Mouse (Mus musculus) erythroblast, embryonic 14.5 days (primary cell): ENCODE results near the gene Fgf12. TPM values are rescaled to one million over a fixed set of nuclear protein-coding genes. Genes with fewer than 3 reads are reported as not detected.

Experiments used
- H3K27me3 ChIP-seq: 2 replicates; pipeline ENCODE4 v1.6.1; 2012; ENCODE audit warnings: inconsistent platforms; ENCODE audit not compliant: control insufficient read depth
- H3K36me3 ChIP-seq: 2 replicates; pipeline ENCODE4 v1.6.1; 2012; ENCODE audit warnings: mild to moderate bottlenecking, inconsistent platforms; ENCODE audit not compliant: control insufficient read depth
- H3K4me1 ChIP-seq: 2 replicates; pipeline ENCODE4 v1.6.1; 2012; ENCODE audit warnings: inconsistent platforms; ENCODE audit not compliant: control insufficient read depth
- H3K4me3 ChIP-seq: replicated peaks from 2 replicates; pipeline ENCODE3; 2012; ENCODE audit warnings: moderate library complexity, mild to moderate bottlenecking, inconsistent platforms
- H3K9me3 ChIP-seq: 2 replicates; pipeline ENCODE4 v1.6.1; 2012; ENCODE audit warnings: low read length, inconsistent platforms, mixed read lengths; ENCODE audit not compliant: control insufficient read depth
- GATA1 ChIP-seq: IDR thresholded peaks from 2 replicates; pipeline ENCODE4 v1.6.1; 2012; ENCODE audit warnings: low read length, inconsistent platforms, mixed read lengths
- TAL1 ChIP-seq: IDR thresholded peaks from 3 replicates; pipeline ENCODE4 v1.6.1; 2012; ENCODE audit warnings: low read length, inconsistent platforms, mixed read lengths
- polyA plus RNA-seq: library from polyadenylated mRNA; stranded (reverse); fragments of >175 nt; gene quantifications from 2 replicates; pipeline ENCODE4 v1.2.3, GENCODE M21; 2012

The Fgf12 gene
- not detected in 2 replicates for polyA plus RNA-seq

- Histone ChIP-seq H3K36me3 (no peaks in the 10 kb centered on the region), H3K9me3 (no peaks in the 10 kb centered on the region), H3K4me1 (no peaks in the 10 kb centered on the region), H3K27me3 (peaks cover 8% of the 10 kb centered on the region), H3K4me3 (no peak within 1 kb of the TSS)
- TF ChIP-seq GATA1 (no peak), TAL1 (no peak)
These were observed at the start of gene Fgf12 for GRCm38 (mm10) chr16:28752638-28753118. Gene Fgf12 (minus strand): TSS chr16:28753068.

- H3K4me1 ChIP-seq = no peaks in the 10 kb centered on the region
- TF ChIP-seq TAL1 (no peak), GATA1 (no peak)
- H3K27me3 ChIP-seq = no peaks in the 10 kb centered on the region
- no peaks in the 10 kb centered on the region for H3K36me3 ChIP-seq
- H3K9me3 ChIP-seq = no peaks in the 10 kb centered on the region
- no peak overlapping the region for H3K4me3 ChIP-seq
These were observed 40.2 kb upstream of the Fgf12 start for GRCm38 (mm10) chr16:28793115-28793514.

- Histone ChIP-seq H3K4me3 (no peak overlapping the region), H3K4me1 (no peaks in the 10 kb centered on the region), H3K27me3 (no peaks in the 10 kb centered on the region), H3K36me3 (no peaks in the 10 kb centered on the region), H3K9me3 (peaks cover 10% of the 10 kb centered on the region; the same call in 1 of the 2 replicates)
- no peak for TF ChIP-seq GATA1
- TF ChIP-seq TAL1 = no peak
These were observed 17.4 kb upstream of the Fgf12 start for GRCm38 (mm10) chr16:28770276-28770675.

GRCm38 (mm10) chr16:28761417-28761976 is 8.6 kb upstream of the Fgf12 start:
- Histone ChIP-seq H3K36me3 (no peaks in the 10 kb centered on the region), H3K9me3 (peaks cover 3% of the 10 kb centered on the region; the same call in 1 of the 2 replicates), H3K4me3 (no peak overlapping the region), H3K4me1 (no peaks in the 10 kb centered on the region), H3K27me3 (no peaks in the 10 kb centered on the region)
- TF ChIP-seq GATA1 (no peak), TAL1 (no peak)

- no peak overlapping the region for H3K4me3 ChIP-seq
- TF ChIP-seq TAL1 = no peak
- TF ChIP-seq GATA1 = no peak
- H3K4me1 ChIP-seq = no peaks in the 10 kb centered on the region
- H3K9me3 ChIP-seq = no peaks in the 10 kb centered on the region
- H3K27me3 ChIP-seq = peaks cover 8% of the 10 kb centered on the region
- H3K36me3 ChIP-seq = no peaks in the 10 kb centered on the region
These were observed 453 bp upstream of the Fgf12 start for GRCm38 (mm10) chr16:28753124-28753917.

- TF ChIP-seq TAL1 (no peak), GATA1 (no peak)
- no peak overlapping the region for H3K4me3 ChIP-seq
- no peaks in the 10 kb centered on the region for H3K4me1 ChIP-seq
- no peaks in the 10 kb centered on the region for H3K36me3 ChIP-seq
- H3K9me3 ChIP-seq = no peaks in the 10 kb centered on the region
- H3K27me3 ChIP-seq = no peaks in the 10 kb centered on the region
These were observed 18.4 kb downstream of the Fgf12 start for GRCm38 (mm10) chr16:28734461-28734860.

DNA sequence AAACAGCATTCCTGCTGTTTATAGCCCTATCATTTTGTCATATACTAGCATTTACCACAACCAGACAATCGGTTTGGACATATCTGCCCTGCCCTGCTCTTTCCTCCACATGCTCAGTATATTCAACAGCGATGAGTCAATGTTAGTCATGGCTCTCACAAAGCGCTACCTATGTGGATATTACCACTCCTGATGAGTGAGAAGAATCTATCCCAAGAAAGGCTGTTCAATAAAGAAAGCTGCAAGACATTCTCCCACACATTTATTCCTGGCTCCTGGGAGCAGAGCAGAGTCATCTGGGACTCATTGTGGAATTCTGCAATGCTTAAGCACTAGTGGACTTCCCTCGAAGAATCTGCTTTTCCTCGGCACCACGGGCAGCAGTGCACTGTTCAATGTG is 26.1 kb downstream of the Fgf12 start:
- no peak for TF ChIP-seq GATA1
- TF ChIP-seq TAL1 = no peak
- Histone ChIP-seq H3K4me1 (no peaks in the 10 kb centered on the region), H3K4me3 (no peak overlapping the region), H3K27me3 (no peaks in the 10 kb centered on the region), H3K36me3 (no peaks in the 10 kb centered on the region), H3K9me3 (no peaks in the 10 kb centered on the region; the same call in 1 of the 2 replicates)

GRCm38 (mm10) chr16:28706623-28707022 is 46.2 kb downstream of the Fgf12 start:
- H3K36me3 ChIP-seq = no peaks in the 10 kb centered on the region
- no peaks in the 10 kb centered on the region for H3K4me1 ChIP-seq
- no peaks in the 10 kb centered on the region for H3K27me3 ChIP-seq
- no peak overlapping the region for H3K4me3 ChIP-seq
- TF ChIP-seq TAL1 (no peak), GATA1 (no peak)
- H3K9me3 ChIP-seq = peaks cover 6% of the 10 kb centered on the region; the same call in 1 of the 2 replicates

DNA sequence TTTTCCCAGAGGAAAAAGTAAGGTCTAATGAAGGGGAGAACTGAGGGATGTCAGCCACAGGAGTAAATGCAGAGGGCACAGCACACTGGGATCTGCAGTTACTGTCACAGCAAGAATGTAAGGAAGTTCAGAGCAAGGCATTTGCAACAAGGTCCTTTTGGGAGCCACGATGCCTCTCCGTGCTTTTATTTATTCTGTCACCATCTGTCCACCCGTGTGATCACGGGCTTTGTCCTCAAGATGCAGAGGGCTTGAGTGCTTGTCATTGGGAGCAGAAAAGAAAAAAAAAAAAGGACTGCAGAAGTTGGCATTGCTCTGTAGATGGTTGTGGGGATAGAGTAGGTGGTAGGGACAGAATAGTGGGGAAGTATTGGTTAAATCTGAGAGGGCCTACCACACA is 52.5 kb downstream of the Fgf12 start:
- no peak overlapping the region for H3K4me3 ChIP-seq
- no peaks in the 10 kb centered on the region for H3K4me1 ChIP-seq

GRCm38 (mm10) chr16:28696851-28697250 is 56.0 kb downstream of the Fgf12 start:
- no peaks in the 10 kb centered on the region for H3K4me1 ChIP-seq
- TF ChIP-seq TAL1 (no peak), GATA1 (no peak)
- H3K27me3 ChIP-seq = no peaks in the 10 kb centered on the region

More for the DNA sequence above, 52.5 kb downstream of the Fgf12 start:
- Histone ChIP-seq H3K9me3 (peaks cover 3% of the 10 kb centered on the region; the same call in 1 of the 2 replicates), H3K27me3 (no peaks in the 10 kb centered on the region), H3K36me3 (no peaks in the 10 kb centered on the region)
- TF ChIP-seq GATA1 (no peak), TAL1 (no peak)

More at GRCm38 (mm10) chr16:28696851-28697250, 56.0 kb downstream of the Fgf12 start:
- no peak overlapping the region for H3K4me3 ChIP-seq
- peaks cover 5% of the 10 kb centered on the region; the same call in 1 of the 2 replicates for H3K9me3 ChIP-seq
- H3K36me3 ChIP-seq = no peaks in the 10 kb centered on the region
